ENCODE assay signal across 20 mouse cellular contexts in the genomic region with DNA sequence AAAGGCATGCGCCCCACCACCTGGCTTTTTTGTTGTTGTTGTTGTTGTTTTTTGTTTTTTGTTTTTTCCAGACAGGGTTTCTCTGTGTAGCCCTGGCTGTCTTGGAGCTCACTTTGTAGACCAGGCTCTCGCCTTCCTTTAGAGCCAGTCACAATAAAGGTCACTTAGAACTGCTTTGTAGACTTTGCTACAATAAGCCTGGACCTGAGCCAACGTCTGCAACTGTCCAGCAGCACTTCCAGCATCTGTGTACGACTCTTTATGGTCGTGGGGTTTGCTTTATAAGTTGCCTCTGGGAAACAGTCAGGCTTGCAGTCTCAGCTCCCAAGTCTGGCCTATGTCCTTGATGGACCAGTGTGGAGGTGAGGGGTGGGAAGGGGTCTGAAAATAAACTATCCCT. TPM values are rescaled to one million over a fixed set of nuclear protein-coding genes. Genes with fewer than 3 reads are reported as not detected.
DNase-seq lines count a peak whose midpoint lies in the region; ATAC-seq and TF ChIP-seq lines count a peak whose summit lies in the region.
"Had no signal": no experiment of that assay in that cellular context is flagged by ENCODE, and none has a peak within 500 bp of the region (broad histone marks: within the 10 kb centered on the region; RNA-seq: fewer than 3 reads in every experiment).

No protein-coding gene starts in this region.

- 55% methylated on average over 5 of the region's 5 CpGs for WGBS in intestine, embryonic 16.5 days
- WGBS in intestine, embryonic 15.5 days = 47% methylated on average over 5 of the region's 5 CpGs
- WGBS in lung, postnatal 0 days = 43% methylated on average over 5 of the region's 5 CpGs
- 53% methylated on average over 5 of the region's 5 CpGs for WGBS in lung, adult 2 months

- no peaks in the 10 kb centered on the region for H3K4me1 ChIP-seq in intestine, embryonic 16.5 days (ENCODE audit: control insufficient read depth, insufficient read depth, low read length)
- H3K4me1 ChIP-seq in intestine, embryonic 15.5 days (replicated peaks) = 0 out of 2 replicates have a peak, but pooled peaks cover 3% of the 10 kb centered on the region
- H3K4me1 ChIP-seq in lung, postnatal 0 days (ENCODE audit: insufficient read depth, low read depth, low read length) = no peaks in the 10 kb centered on the region
- H3K4me1 ChIP-seq in lung, adult 2 months (ENCODE audit: control insufficient read depth, insufficient read depth, low read length) = no peaks in the 10 kb centered on the region
- H3K4me1 ChIP-seq: embryonic facial prominence, embryonic 13.5 days; heart, embryonic 15.5 days; hindbrain, embryonic 13.5 days; midbrain, embryonic 13.5 days; neural tube, embryonic 15.5 days had no signal

- H3K9ac ChIP-seq in intestine, embryonic 16.5 days (ENCODE audit: low read depth, low read length) = no peak overlapping the region
- no peak overlapping the region for H3K9ac ChIP-seq in intestine, embryonic 15.5 days
- H3K9ac ChIP-seq in lung, postnatal 0 days (replicated peaks; ENCODE audit: low read depth) = no peak overlapping the region
- H3K9ac ChIP-seq: embryonic facial prominence, embryonic 13.5 days; heart, embryonic 15.5 days; hindbrain, embryonic 13.5 days; midbrain, embryonic 13.5 days; neural tube, embryonic 15.5 days had no signal

- no peak overlapping the region for H3K27ac ChIP-seq in intestine, embryonic 16.5 days (ENCODE audit: low read length)
- no peak overlapping the region for H3K27ac ChIP-seq in intestine, embryonic 15.5 days
- no peak overlapping the region for H3K27ac ChIP-seq in lung, postnatal 0 days (ENCODE audit: low read length)
- H3K27ac ChIP-seq: embryonic facial prominence, embryonic 13.5 days; heart, adult 2 months; heart, embryonic 15.5 days; hindbrain, embryonic 13.5 days; macrophage; midbrain, embryonic 13.5 days; neural tube, embryonic 15.5 days had no signal

- H3K27me3 ChIP-seq in intestine, embryonic 16.5 days (replicated peaks; ENCODE audit: control insufficient read depth, insufficient read depth, low read length) = no peaks in the 10 kb centered on the region
- no peaks in the 10 kb centered on the region for H3K27me3 ChIP-seq in intestine, embryonic 15.5 days (replicated peaks)
- no peaks in the 10 kb centered on the region for H3K27me3 ChIP-seq in lung, postnatal 0 days (replicated peaks; ENCODE audit: insufficient read depth, low read length)
- H3K27me3 ChIP-seq: embryonic facial prominence, embryonic 13.5 days; heart, embryonic 15.5 days; hindbrain, embryonic 13.5 days; midbrain, embryonic 13.5 days; neural tube, embryonic 15.5 days had no signal

- H3K4me2 ChIP-seq in intestine, embryonic 16.5 days (ENCODE audit: low read depth, low read length) = no peak overlapping the region
- H3K4me2 ChIP-seq in intestine, embryonic 15.5 days (replicated peaks) = no peak overlapping the region
- H3K4me2 ChIP-seq in lung, postnatal 0 days (replicated peaks; ENCODE audit: low read depth, low read length) = no peak overlapping the region
- H3K4me2 ChIP-seq: embryonic facial prominence, embryonic 13.5 days; heart, embryonic 15.5 days; hindbrain, embryonic 13.5 days; midbrain, embryonic 13.5 days; neural tube, embryonic 15.5 days had no signal

- TF ChIP-seq EP300 in lung, postnatal 0 days (IDR thresholded peaks at IDR 0.05) = no peak

- no peaks in the 10 kb centered on the region for H3K9me3 ChIP-seq in intestine, embryonic 16.5 days (ENCODE audit: control insufficient read depth, low read length)
- H3K9me3 ChIP-seq in intestine, embryonic 15.5 days = no peaks in the 10 kb centered on the region
- no peaks in the 10 kb centered on the region for H3K9me3 ChIP-seq in lung, postnatal 0 days (ENCODE audit: low read length)
- H3K9me3 ChIP-seq: embryonic facial prominence, embryonic 13.5 days; heart, embryonic 15.5 days; hindbrain, embryonic 13.5 days; midbrain, embryonic 13.5 days; neural tube, embryonic 15.5 days had no signal

- H3K4me3 ChIP-seq in intestine, embryonic 16.5 days (ENCODE audit: low read length) = no peak overlapping the region
- no peak overlapping the region for H3K4me3 ChIP-seq in intestine, embryonic 15.5 days (replicated peaks)
- H3K4me3 ChIP-seq in lung, postnatal 0 days (ENCODE audit: low read depth, low read length) = no peak overlapping the region
- no peak overlapping the region for H3K4me3 ChIP-seq in lung, adult 2 months (replicated peaks; ENCODE audit: extremely low read depth, low read depth, low read length)
- H3K4me3 ChIP-seq: embryonic facial prominence, embryonic 13.5 days; heart, adult 2 months; heart, embryonic 15.5 days; hindbrain, embryonic 13.5 days; midbrain, embryonic 13.5 days; neural tube, embryonic 15.5 days had no signal

- no peak for TF ChIP-seq POLR2A in lung, adult 2 months (IDR thresholded peaks at IDR 0.05; ENCODE audit: borderline replicate concordance, extremely low read depth, low read depth, low read length)

- peaks cover 3% of the 10 kb centered on the region; the same call in 1 of the 2 replicates for H3K36me3 ChIP-seq in intestine, embryonic 16.5 days (ENCODE audit: control insufficient read depth, insufficient read depth, low read length)
- H3K36me3 ChIP-seq in intestine, embryonic 15.5 days = no peaks in the 10 kb centered on the region
- H3K36me3 ChIP-seq in lung, postnatal 0 days (ENCODE audit: insufficient read depth, low read length) = peaks cover 13% of the 10 kb centered on the region; the same call in 1 of the 2 replicates

- peak; percentile 21 for DNase-seq in lung, postnatal 0 days (ENCODE audit: low spot score)
- DNase-seq in lung, adult 2 months = no peak
- peak; percentile 27 for DNase-seq in kidney, postnatal 14 days
- DNase-seq in lung, postnatal 14 days = peak; percentile 13
- DNase-seq in thymus, adult 18-20 months = no peak
- DNase-seq: cerebellum, adult 9-10 months; heart, adult 2 months; liver; right cerebral cortex, postnatal 25 days had no signal

- peak; percentile 26 for ATAC-seq in intestine, embryonic 16.5 days
- ATAC-seq in intestine, embryonic 15.5 days = no peak
- no peak for ATAC-seq in lung, postnatal 0 days
- ATAC-seq: midbrain, embryonic 13.5 days had no signal

- no peak for TF ChIP-seq CTCF in lung, postnatal 0 days (IDR thresholded peaks at IDR 0.05)
- no peak for TF ChIP-seq CTCF in lung, adult 2 months (IDR thresholded peaks at IDR 0.05; ENCODE audit: insufficient read depth, low read length)

RNA-seq across cellular contexts. Expression of gene Abcc5, which starts 45.2 kb away (rescaled TPM):
- 28.0 and 31.0 TPM in 2 replicates for polyA plus RNA-seq in intestine, embryonic 16.5 days (2015; fragmentation: Nextera tagmentation; extraction: Ambion mirVana)
- 39.4 and 40.0 TPM in 2 replicates for polyA plus RNA-seq in intestine, embryonic 15.5 days (2015; fragmentation: Nextera tagmentation; extraction: Ambion mirVana)
- polyA plus RNA-seq in lung, postnatal 0 days (2015; fragmentation: Nextera tagmentation; extraction: Ambion mirVana) = 57.4 and 71.6 TPM in 2 replicates
- 108 and 148 TPM in 2 replicates for polyA plus RNA-seq in lung, adult 2 months (2012; rRNA removed)

RNA-seq across cellular contexts. Expression of gene Cyp2ab1, which starts 55.8 kb away (rescaled TPM):
- not detected in 2 replicates for polyA plus RNA-seq in intestine, embryonic 16.5 days (2015; fragmentation: Nextera tagmentation; extraction: Ambion mirVana)
- polyA plus RNA-seq in intestine, embryonic 15.5 days (2015; fragmentation: Nextera tagmentation; extraction: Ambion mirVana) = not detected in 2 replicates
- polyA plus RNA-seq in lung, postnatal 0 days (2015; fragmentation: Nextera tagmentation; extraction: Ambion mirVana) = 0.29 and 0.51 TPM in 2 replicates
- polyA plus RNA-seq in lung, adult 2 months (2012; rRNA removed) = 3.5 and 4.4 TPM in 2 replicates
- polyA plus RNA-seq: cortical plate, adult 2 months; embryonic facial prominence, embryonic 13.5 days; heart, embryonic 15.5 days; hindbrain, embryonic 13.5 days; intestine, embryonic 14.5 days; midbrain, embryonic 13.5 days; neural tube, embryonic 15.5 days; stomach, embryonic 16.5 days had no signal

Comparison
In these comparisons a context has a peak if more than half of its experiments do, and no peak if none do; other contexts are left out.
1. DNase-seq: peak in lung, postnatal 0 days (single experiment), kidney, postnatal 14 days (single experiment) and lung, postnatal 14 days (single experiment); none in lung, adult 2 months (single experiment) and thymus, adult 18-20 months (0 of 2).